Mouse (Mus musculus): Measurements from ENCODE around the gene 4930453N24Rik.

DNA sequence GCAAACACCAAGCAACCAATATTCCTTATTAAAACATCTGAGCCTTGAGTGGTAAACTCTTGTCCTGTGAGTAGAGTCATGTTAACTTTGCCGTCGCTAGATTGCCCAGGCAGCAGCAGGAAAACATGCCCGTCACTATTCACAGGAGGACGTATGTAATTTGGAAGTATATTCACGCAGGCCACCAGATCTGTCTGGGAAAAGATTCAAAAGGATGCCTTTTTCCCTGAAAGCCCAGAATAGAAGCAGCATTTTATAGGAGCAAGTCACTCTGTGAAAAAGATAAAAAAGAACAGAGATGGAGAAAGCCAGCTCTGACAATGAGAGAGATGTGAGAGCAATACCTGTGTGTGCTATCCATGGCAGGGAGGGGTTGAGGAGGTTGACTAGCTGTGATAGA lies 49.4 kb downstream of the 4930453N24Rik start:
- no peak for TF ChIP-seq CTCF (conservative IDR thresholded peaks at IDR 0.05; ENCODE audit: low read length)
- TF ChIP-seq NANOG (IDR thresholded peaks at IDR 0.05; ENCODE audit: borderline replicate concordance, low read length), result no peak
- TF ChIP-seq POU5F1 (IDR thresholded peaks at IDR 0.05; ENCODE audit: borderline replicate concordance, low read length), result no peak

All from E14TG2a.4 (cell line).